Mouse (Mus musculus) left cerebral cortex, postnatal 4 days (tissue): ENCODE measurements around the gene Gjc3. TPM values are rescaled to one million over a fixed set of nuclear protein-coding genes. Genes with fewer than 3 reads are reported as not detected.

Source experiments
- DNase-seq: peaks from one replicate; pipeline ENCODE4 v3.0.0-alpha.2; 2022
- intact Hi-C: fragments of 180-260 bp; cut with DNase I; formaldehyde crosslinking; loops from one replicate; pipeline ENCODE4 v1.15.1; 2025
- total RNA-seq, 2 experiments: library from RNA; stranded (reverse); gene quantifications; 2 replicates each; pipeline ENCODE4 v1.2.3; 2021

Gjc3 gene
- total RNA-seq, 2 experiments from 2014 or later: 0.58 to 0.76 TPM

GRCm38 (mm10) chr5:137915550-137915949 lies 47.3 kb downstream of the Gjc3 start:
- DNase-seq: no peak
- intact Hi-C loops: no loop called here

GRCm38 (mm10) chr5:137914508-137914907 lies 48.4 kb downstream of the Gjc3 start:
- intact Hi-C loops: no loop called here
- DNase-seq: no peak

GRCm38 (mm10) chr5:137909564-137910262 lies 53.2 kb downstream of the Gjc3 start:
- intact Hi-C loops: no loop called here
- no peak for DNase-seq

Other genes with a start within 250 kb of the Gjc3 start
- gene Nyap1, start 221.5 kb downstream of the Gjc3 start, total RNA-seq: 100 to 1,000 TPM; 195 to 197 TPM
- 10 to 100 TPM; 61.6 to 71.9 TPM for gene Tsc22d4, start 217.4 kb downstream of the Gjc3 start, total RNA-seq
- 10 to 100 TPM; 28.4 to 38.6 TPM for gene Ppp1r35, start 184.2 kb downstream of the Gjc3 start, total RNA-seq
- gene Mepce, start 175.4 kb downstream of the Gjc3 start, total RNA-seq: 10 to 100 TPM; 32.9 to 35.2 TPM
- gene Zcwpw1, start 175.3 kb downstream of the Gjc3 start, total RNA-seq: 1 to 10 TPM; 5.4 to 6.1 TPM
- gene Pilra, start 126.8 kb downstream of the Gjc3 start, total RNA-seq: 1 to 10 TPM in 1 of 2 experiments, under 1 TPM in 1; 0.91 to 1.0 TPM
- not detected for gene Pilrb1, start 105.0 kb downstream of the Gjc3 start, total RNA-seq
- not detected for gene Pilrb2, start 91.3 kb downstream of the Gjc3 start, total RNA-seq
- gene Cyp3a13, start 41.5 kb downstream of the Gjc3 start, total RNA-seq: not detected
- gene Azgp1, start 18.4 kb upstream of the Gjc3 start, total RNA-seq: not detected
- gene Smok3a, start 58.2 kb upstream of the Gjc3 start, total RNA-seq: not detected
- gene Smok3b, start 58.3 kb upstream of the Gjc3 start, total RNA-seq: not detected
- gene Smok3c, start 90.1 kb upstream of the Gjc3 start, total RNA-seq: not detected
- 10 to 100 TPM; 44.6 to 45.1 TPM for gene Zkscan1, start 122.0 kb upstream of the Gjc3 start, total RNA-seq
- gene Zscan21, start 153.8 kb upstream of the Gjc3 start, total RNA-seq: 10 to 100 TPM; 34.9 to 35.7 TPM
- gene Zfp113, start 192.6 kb upstream of the Gjc3 start, total RNA-seq: 10 to 100 TPM; 13.1 to 13.2 TPM
- gene Cops6, start 198.0 kb upstream of the Gjc3 start, total RNA-seq: 100 to 1,000 TPM; 126 to 131 TPM
- 10 to 100 TPM; 33.2 to 37.3 TPM for gene Ap4m1, start 208.9 kb upstream of the Gjc3 start, total RNA-seq
- gene Mcm7, start 209.3 kb upstream of the Gjc3 start, total RNA-seq: 10 to 100 TPM; 34.9 to 37.6 TPM
- 10 to 100 TPM; 28.6 to 30.7 TPM for gene Taf6, start 224.4 kb upstream of the Gjc3 start, total RNA-seq
- gene Cnpy4, start 224.4 kb upstream of the Gjc3 start, total RNA-seq: 10 to 100 TPM; 17.1 to 18.4 TPM
- gene Mblac1, start 231.2 kb upstream of the Gjc3 start, total RNA-seq: 10 to 100 TPM in 1 of 2 experiments, 1 to 10 TPM in 1; 7.9 to 10.4 TPM